Mouse (Mus musculus) heart, postnatal 36 days (tissue): Measurements from ENCODE around the gene Klc2. TPM values are rescaled to one million over a fixed set of nuclear protein-coding genes. Genes with fewer than 3 reads are reported as not detected.
A peak's percentile ranks its signal among the peaks of the same experiment; 100 is the strongest.

Experiments used
- DNase-seq, 2 experiments: peaks; one replicate each; pipeline ENCODE4 v3.0.0; 2021 to 2022
- intact Hi-C: fragments of 180-260 bp; cut with DNase I; formaldehyde crosslinking; loops from one replicate; pipeline ENCODE4 v1.15.1; 2025
- total RNA-seq, 2 experiments: library from RNA; stranded (reverse); gene quantifications; 2 replicates each; pipeline ENCODE4 v1.2.3; 2021

The Klc2 gene
- total RNA-seq, 2 experiments from 2014 or later = 47.3 to 49.7 TPM

DNA sequence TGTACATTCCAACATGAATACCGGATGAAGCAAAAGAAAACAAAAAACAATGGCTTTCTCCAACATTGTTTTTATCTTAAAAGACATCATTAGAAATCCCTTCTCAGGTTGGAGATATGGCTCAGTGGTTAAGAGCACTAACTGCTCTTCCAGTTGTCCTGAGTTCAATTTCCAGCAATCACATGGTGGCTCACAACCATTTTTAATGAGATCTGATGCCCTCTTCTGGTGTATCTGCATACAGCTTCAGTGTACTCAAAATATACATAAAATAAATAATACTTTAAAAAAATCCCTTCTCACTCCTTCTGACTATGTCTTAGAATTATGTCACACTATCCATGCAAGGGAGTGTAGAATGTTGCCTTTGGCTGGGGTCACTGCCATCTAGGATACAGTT, 39.1 kb downstream of the Klc2 start:
- intact Hi-C loops = no loop called here

DNA sequence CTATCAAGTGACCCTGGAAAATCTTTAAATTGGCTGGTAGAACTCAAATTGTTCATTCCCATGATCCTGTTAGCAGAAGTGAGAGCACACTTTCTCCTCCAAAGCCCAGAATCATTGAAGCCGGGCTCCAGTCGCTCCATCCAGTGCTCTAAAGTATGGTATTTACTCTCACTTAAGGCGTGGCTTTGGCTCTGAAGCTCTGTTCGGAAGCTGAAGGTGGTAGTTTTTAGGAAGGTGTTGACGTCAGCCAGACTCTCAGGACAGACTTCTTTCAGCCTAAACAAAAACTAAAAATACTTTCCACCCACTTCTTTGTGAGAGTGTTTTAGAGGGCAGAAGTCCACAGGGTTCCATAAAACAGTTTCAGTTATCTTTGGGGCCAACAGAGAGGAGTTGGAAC, 44.8 kb downstream of the Klc2 start:
- no peak for DNase-seq
- intact Hi-C loops = loop anchor here (1.0 kb wide), 2 partner anchors 17 to 58 kb away; no protein-coding TSS in a partner anchor

More for the DNA sequence above, 39.1 kb downstream of the Klc2 start:
- DNase-seq = no peak

DNA sequence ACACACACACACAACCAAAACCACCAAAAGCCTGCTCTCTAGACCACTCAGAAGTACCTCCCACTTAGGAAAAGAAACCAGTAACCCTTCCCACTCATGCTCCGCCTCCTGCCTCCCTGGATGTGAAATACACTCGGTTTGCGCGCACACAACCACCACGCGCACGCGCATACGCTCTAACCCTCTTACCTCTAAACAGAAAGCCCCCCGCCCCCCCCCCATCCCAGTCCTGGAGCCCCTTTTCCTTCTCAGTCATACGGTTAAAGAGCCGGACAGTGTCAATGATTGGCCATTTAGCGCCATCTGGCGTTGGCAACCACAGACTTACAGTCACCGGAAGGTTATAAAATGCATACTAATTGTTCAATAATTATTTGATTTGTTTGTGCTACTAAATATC, 45.3 kb downstream of the Klc2 start:
- intact Hi-C loops = loop anchor here (1.0 kb wide), 2 partner anchors 17 to 58 kb away; no protein-coding TSS in a partner anchor
- DNase-seq = peak; percentile 66 to 81

DNA sequence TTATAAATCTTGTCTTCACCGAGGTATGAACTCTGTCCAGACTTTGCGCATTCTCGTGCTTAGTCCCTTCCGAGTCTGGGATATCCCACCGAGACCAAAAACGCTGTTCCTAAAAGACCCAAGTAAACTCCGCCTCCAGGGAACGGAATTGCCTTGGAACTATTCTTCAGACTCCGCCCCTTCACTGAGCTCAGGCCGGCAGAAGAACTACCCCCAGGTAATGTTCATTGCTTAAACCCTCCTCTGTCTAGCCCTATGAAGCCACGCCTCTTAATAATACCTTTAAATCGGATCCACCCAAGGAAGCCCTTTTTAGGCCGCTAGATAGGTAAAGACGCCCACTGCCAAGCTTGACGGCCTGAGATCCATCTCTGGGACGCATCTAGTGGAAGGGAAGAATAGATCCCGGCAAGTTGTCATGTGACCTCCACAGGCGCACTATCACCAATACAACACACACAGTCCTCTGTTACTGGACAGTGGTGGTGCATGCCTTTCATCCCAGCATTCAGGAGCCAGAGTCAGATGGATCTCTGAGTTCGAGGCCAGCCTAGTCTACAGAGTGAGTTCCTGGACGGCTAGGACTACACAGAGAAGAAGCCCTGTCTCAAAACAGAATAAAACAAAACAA, 45.9 kb downstream of the Klc2 start:
- DNase-seq = no peak
- intact Hi-C loops = loop anchor here (1.0 kb wide), 2 partner anchors 16 to 57 kb away; no protein-coding TSS in a partner anchor

- intact Hi-C loops = no loop called here
- DNase-seq = peak; percentile 73 to 81
These were observed 46.6 kb downstream of the Klc2 start for GRCm38 (mm10) chr19:5071545-5072369.

DNA sequence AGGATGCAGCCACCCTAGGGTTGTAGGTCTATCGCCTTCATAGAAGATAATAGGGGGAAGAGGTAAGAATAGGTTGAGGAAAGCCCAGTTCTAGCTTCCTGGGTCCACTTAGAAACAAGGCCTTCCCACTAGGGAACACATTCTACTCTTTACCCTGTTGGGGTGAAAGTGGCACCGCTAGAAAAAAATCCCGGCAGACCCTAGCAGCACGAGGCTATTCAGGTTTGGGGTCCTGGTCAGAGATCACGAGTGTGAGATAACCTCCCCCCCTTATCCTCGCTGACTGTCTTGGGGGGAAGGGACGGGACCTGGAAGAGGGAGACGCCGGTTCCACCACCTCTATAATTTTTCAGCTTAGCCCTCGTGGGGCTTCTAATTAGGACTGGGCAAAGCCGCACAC, 47.3 kb downstream of the Klc2 start:
- DNase-seq = no peak
- intact Hi-C loops = no loop called here

DNA sequence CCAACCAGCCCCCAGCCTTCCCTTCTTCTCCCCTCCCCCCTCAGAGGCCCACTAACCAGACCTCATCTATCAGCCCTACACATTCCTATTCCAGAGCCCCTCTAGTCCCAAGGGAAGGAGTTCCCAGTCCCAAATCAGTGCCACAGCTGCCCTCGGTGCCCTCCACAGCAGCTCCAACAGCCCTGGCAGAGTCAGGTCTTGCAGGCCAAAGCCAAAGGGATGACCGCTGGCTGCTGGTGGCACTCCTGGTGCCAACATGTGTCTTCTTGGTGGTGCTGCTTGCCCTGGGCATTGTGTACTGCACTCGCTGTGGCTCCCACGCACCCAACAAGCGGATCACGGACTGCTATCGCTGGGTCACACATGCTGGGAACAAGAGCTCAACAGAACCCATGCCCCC, 48.4 kb downstream of the Klc2 start:
- no peak for DNase-seq
- intact Hi-C loops = no loop called here

DNA sequence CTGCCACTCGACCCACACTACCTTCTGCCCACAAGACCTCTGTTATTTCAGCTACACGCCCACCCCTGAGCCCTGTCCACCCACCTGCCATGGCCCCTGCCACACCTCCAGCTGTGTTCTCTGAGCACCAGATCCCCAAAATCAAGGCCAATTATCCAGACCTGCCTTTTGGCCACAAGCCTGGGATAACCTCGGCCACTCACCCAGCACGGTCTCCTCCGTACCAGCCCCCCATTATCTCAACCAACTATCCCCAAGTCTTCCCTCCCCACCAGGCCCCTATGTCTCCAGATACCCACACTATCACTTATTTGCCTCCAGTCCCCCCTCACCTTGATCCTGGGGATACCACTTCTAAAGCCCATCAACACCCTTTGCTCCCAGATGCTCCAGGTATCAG, 48.9 kb downstream of the Klc2 start:
- no peak for DNase-seq
- intact Hi-C loops = no loop called here

- DNase-seq = peak in 1 of 2 experiments; percentile 17
These were observed 49.7 kb downstream of the Klc2 start for GRCm38 (mm10) chr19:5068570-5069234.

GRCm38 (mm10) chr19:5067867-5068569, 50.3 kb downstream of the Klc2 start, which contains the start of gene Cd248:
Gene Cd248, plus strand, starts transcription at chr19:5068078.
- intact Hi-C loops = no loop called here
- peak; percentile 75 to 81 for DNase-seq

More at GRCm38 (mm10) chr19:5068570-5069234, 49.7 kb downstream of the Klc2 start:
- intact Hi-C loops = no loop called here

DNA sequence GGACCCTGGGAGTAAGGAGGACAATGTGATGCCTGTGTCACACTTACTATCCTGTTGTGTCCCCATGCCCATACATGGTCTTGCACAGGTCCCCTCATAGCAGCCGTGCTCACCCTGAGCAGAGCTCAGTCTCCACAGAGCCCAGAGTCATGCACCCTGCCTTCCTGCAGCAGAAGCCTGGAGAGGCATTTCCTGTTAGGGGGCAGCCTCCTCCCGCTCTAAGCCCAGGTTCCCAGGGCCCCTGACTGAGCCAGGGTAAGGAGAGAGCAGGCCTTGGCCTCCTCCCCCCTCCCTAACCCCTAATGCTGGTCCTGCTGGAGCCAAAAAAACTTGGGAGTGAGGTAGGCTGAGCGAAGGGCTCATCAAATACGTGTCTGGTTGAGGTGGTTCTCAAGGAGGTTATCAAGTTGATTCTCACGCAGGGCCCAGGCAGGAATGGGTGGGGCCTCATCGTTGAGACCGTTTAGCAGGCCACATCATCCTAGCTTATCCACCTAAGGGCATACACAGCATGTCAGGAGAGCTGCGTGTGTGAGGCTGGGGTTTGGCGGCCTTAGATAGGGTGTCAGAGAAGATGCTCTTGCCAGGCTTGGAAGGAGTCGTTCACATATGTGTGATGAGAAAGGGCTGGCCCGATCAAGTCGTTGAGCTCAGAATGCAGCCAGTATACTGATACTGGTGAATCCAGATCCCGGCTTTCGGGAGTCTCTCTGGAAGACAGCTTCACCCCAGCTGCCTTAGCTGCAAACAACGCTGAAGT, 51.1 kb downstream of the Klc2 start:
- intact Hi-C loops = no loop called here
- peak in 1 of 2 experiments; percentile 42 for DNase-seq

DNA sequence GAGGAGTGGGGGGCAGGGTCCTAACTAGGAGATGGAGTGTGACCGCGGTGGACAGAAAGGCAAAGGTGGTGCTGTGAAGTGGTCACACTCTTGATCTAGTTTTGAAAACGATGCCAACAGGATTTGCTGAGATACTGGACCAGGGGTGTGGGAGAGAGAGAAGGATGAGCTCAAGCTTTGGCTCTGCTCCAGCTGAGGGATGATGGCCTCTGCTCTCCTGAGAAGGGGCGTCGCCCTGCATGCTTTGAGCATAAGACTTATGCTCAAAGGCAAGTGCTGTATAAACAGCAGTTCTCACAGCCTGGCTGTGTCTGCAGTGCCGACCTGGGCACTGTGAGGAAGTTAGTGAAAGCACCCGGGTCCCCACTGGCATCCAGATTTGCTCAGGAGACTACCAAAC, 53.3 kb downstream of the Klc2 start:
- intact Hi-C loops = no loop called here
- DNase-seq = no peak

DNA sequence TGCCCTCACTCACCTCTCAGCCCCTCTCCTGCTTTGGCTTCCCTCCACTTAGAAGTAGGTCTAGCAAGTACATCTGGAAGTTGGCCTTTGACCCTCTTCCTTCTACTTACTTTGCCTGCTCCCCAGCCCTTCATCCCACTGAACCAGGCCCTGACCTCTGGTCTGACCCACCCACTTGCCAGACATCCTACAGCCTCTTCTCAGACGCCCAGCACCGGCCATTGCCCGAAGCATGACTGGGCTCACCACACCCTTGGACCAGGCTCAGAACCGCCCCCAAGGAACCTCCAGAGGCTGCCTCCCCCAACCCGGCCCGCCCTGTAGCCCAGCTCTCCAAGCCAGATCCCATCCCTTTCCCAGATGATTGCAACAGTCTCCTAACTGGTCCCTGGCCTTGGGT, 55.9 kb downstream of the Klc2 start:
- intact Hi-C loops = no loop called here
- peak; percentile 47 to 62 for DNase-seq

DNA sequence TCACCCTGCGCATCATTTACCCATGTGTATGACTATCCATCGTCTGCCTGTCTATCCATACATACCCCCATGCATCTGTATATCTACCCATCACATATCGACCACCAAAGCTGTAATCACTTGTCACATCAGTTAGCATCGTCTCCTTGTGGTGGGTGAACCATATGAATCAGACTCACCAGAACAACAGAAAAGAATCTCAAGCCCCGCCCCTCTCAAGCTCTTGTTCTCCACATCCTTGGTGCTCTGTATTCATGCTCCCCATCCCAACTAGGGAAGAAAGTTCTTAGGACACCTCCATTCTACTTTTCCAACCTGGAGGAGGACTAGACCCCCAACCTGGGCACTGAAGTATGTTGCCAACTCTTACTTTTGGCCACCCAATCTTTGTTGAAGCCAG, 56.3 kb downstream of the Klc2 start:
- DNase-seq = no peak
- intact Hi-C loops = no loop called here

DNA sequence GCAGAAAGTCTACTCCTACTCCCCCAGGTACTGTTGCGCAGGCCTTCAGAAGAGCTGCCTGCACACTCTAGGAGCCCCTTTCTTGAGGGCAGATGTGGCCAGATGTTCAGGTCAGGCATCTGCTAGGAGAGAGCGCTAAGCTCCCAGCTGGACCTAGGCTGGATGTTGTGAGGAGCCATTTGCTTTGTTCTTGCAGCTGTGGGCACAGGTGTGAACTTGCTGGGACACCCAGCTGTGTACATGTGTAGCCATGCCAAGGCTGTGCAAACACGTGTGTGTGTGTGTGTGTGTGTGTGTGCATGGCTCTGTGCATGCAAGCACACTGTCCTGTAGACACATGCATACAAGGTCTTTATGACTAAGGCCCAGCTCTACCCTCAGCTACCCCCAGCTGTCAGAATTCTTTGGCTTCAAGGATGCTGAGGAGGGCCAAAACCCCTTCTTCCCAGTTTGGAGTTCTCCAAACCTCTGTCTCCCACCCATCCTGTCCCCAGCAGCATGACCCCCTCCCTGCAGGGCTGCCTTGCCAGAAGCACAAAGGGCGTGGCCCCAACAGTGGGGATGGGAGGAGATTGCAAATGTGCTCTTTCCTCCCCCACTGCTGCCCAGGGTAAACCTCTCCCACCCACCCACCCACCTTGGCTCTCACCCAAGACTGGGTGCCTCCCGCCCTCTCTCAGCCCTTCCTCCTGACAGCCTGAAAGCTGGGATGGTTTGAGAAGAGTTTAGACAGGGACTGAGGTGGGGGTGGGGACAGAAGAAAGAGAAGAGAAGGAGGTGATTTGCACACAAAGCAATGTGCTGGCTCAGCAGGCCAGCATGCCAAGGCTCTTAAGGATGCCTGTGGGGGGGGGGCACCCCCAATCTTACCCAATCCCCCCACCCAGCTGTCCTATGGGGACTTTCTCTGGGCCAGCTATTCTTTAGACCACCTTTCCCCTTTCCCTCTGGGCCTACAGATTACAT, 57.7 kb downstream of the Klc2 start:
- intact Hi-C loops = no loop called here
- peak; percentile 48 to 65 for DNase-seq

DNA sequence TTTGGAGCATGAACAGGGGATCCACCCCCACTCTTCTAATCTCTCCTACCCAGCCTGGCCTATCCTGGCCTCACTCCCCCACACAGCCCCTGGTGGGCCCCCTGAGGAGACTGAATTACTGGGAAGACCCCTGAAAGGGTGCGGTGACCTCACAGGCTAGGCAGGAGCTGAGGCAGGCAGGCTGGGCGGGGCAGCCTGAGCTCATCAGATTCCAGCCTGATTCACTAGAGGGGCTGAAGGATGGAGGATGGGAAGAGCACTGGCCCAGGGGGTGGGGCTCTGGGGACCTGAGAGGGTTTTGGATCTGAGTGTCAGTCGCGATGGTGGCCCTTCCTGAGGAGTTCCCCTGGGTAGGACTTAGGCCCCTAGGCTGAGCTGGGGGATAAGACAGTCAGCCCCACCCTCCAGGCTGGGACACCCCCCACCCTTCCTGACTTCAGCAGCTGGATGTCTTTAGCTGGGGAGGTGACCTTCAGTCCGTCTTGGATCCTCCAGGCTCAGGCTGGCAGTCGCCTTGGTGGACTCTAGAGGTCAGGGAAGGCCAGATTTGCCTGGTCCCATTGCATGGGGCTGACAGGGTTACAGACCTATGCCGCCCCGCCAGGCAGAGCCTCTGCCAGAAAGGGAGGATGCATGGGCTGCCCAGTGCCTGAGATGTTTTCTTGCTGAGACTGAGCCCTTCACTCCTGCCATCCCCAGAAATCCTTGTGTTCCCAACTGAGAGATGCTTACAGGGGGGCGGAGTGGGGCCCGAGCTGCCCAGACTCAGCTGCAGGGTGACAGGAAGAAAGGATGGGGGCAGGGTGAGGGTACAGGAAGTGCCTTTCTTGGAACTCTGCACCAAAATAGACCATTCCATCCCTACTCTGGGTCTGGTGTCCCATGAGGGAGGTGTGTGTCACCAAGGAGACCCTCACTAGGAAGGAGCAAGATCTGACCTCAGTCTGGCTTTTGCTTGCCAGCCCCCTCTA, 59.3 kb downstream of the Klc2 start:
- no peak for DNase-seq
- intact Hi-C loops = no loop called here
